Comparison of ENCODE assay signal across 25 mouse cellular contexts in genomic region chr9:76539271-76539670, GRCm38 (mm10). TPM values are rescaled to one million over a fixed set of nuclear protein-coding genes. Genes with fewer than 3 reads are reported as not detected.
A peak's percentile ranks its signal among the peaks of the same experiment; 100 is the strongest.
DNase-seq lines count a peak whose midpoint lies in the region; ATAC-seq and TF ChIP-seq lines count a peak whose summit lies in the region.
"Had no signal": no experiment of that assay in that cellular context is flagged by ENCODE, and none has a peak within 500 bp of the region (broad histone marks: within the 10 kb centered on the region; RNA-seq: fewer than 3 reads in every experiment).

No protein-coding gene starts in this region.

- no peak for TF ChIP-seq CTCF in small intestine, adult 2 months (IDR thresholded peaks at IDR 0.05; ENCODE audit: extremely low read depth, insufficient read length, insufficient replicate concordance, low read depth, low read length)
- no peak for TF ChIP-seq CTCF in forebrain, postnatal 0 days (IDR thresholded peaks at IDR 0.05; ENCODE audit: low read depth)

- 70% methylated on average over 7 of the region's 7 CpGs for WGBS in embryonic facial prominence, embryonic 14.5 days
- 88% methylated on average over 7 of the region's 7 CpGs for WGBS in embryonic facial prominence, embryonic 10.5 days
- 31% methylated on average over 7 of the region's 7 CpGs for WGBS in small intestine, adult 2 months
- 51% methylated on average over 7 of the region's 7 CpGs for WGBS in forebrain, postnatal 0 days

- no peak overlapping the region for H3K9ac ChIP-seq in embryonic facial prominence, embryonic 14.5 days (ENCODE audit: low read depth, low read length)
- H3K9ac ChIP-seq in forebrain, postnatal 0 days, result no peak overlapping the region
- H3K9ac ChIP-seq: embryonic facial prominence, embryonic 12.5 days; forebrain, embryonic 13.5 days; hindbrain, embryonic 15.5 days had no signal

- no peaks in the 10 kb centered on the region for H3K9me3 ChIP-seq in embryonic facial prominence, embryonic 14.5 days (ENCODE audit: control insufficient read depth, low read length)
- H3K9me3 ChIP-seq in embryonic facial prominence, embryonic 10.5 days, result no peaks in the 10 kb centered on the region
- H3K9me3 ChIP-seq in forebrain, postnatal 0 days (ENCODE audit: low read length), result no peaks in the 10 kb centered on the region
- H3K9me3 ChIP-seq: embryonic facial prominence, embryonic 12.5 days; forebrain, embryonic 13.5 days; heart, embryonic 10.5 days; hindbrain, embryonic 10.5 days; hindbrain, embryonic 15.5 days had no signal

- H3K36me3 ChIP-seq in embryonic facial prominence, embryonic 14.5 days (ENCODE audit: control insufficient read depth, insufficient read depth, low read length), result no peaks in the 10 kb centered on the region
- no peaks in the 10 kb centered on the region for H3K36me3 ChIP-seq in embryonic facial prominence, embryonic 10.5 days (replicated peaks)
- peaks cover 7% of the 10 kb centered on the region for H3K36me3 ChIP-seq in small intestine, adult 2 months (ENCODE audit: control insufficient read depth, insufficient read depth, low read length)
- no peaks in the 10 kb centered on the region for H3K36me3 ChIP-seq in forebrain, postnatal 0 days (ENCODE audit: insufficient read depth)
- H3K36me3 ChIP-seq: embryonic facial prominence, embryonic 12.5 days; heart, embryonic 10.5 days; hindbrain, embryonic 10.5 days; hindbrain, embryonic 15.5 days had no signal

- no peak overlapping the region for H3K27ac ChIP-seq in embryonic facial prominence, embryonic 14.5 days (replicated peaks; ENCODE audit: low read depth, low read length)
- no peak overlapping the region for H3K27ac ChIP-seq in embryonic facial prominence, embryonic 10.5 days (replicated peaks)
- peak overlapping the region; percentile 38 for H3K27ac ChIP-seq in small intestine, adult 2 months (ENCODE audit: insufficient read depth, low read depth, low read length)
- H3K27ac ChIP-seq in forebrain, postnatal 0 days (ENCODE audit: low read depth, low read length), result no peak overlapping the region
- H3K27ac ChIP-seq: embryonic facial prominence, embryonic 12.5 days; forebrain, embryonic 13.5 days; gastrocnemius, adult 2 months; heart, embryonic 10.5 days; hindbrain, embryonic 10.5 days; hindbrain, embryonic 15.5 days had no signal

- H3K27me3 ChIP-seq in embryonic facial prominence, embryonic 14.5 days (replicated peaks; ENCODE audit: control insufficient read depth, insufficient read depth, low read length), result no peaks in the 10 kb centered on the region
- no peaks in the 10 kb centered on the region for H3K27me3 ChIP-seq in embryonic facial prominence, embryonic 10.5 days (replicated peaks; ENCODE audit: low read depth, poor library complexity, severe bottlenecking)
- no peaks in the 10 kb centered on the region for H3K27me3 ChIP-seq in small intestine, adult 2 months (ENCODE audit: control insufficient read depth, insufficient read depth, low read length)
- H3K27me3 ChIP-seq in forebrain, postnatal 0 days (ENCODE audit: insufficient read depth, low read length), result no peaks in the 10 kb centered on the region
- H3K27me3 ChIP-seq: CH12.LX; embryonic facial prominence, embryonic 12.5 days; forebrain, embryonic 13.5 days; hindbrain, embryonic 15.5 days had no signal

- TF ChIP-seq POLR2A in small intestine, adult 2 months (IDR thresholded peaks at IDR 0.05; ENCODE audit: low read depth, low read length), result no peak

- H3K4me2 ChIP-seq in embryonic facial prominence, embryonic 14.5 days (ENCODE audit: low read depth, low read length), result no peak overlapping the region
- H3K4me2 ChIP-seq in forebrain, postnatal 0 days (ENCODE audit: low read depth), result no peak overlapping the region
- H3K4me2 ChIP-seq: embryonic facial prominence, embryonic 12.5 days; forebrain, embryonic 13.5 days; hindbrain, embryonic 15.5 days had no signal

- DNase-seq in embryonic facial prominence, embryonic 14.5 days (ENCODE audit: low spot score), result peak; percentile 17
- no peak for DNase-seq in embryonic facial prominence, embryonic 10.5 days (ENCODE audit: low spot score)
- DNase-seq in left cerebral cortex, postnatal 4 days, result peak; percentile 16
- no peak for DNase-seq in left cerebral cortex, adult 9 months (ENCODE audit: low spot score in 2 of 2)
- DNase-seq in retina, postnatal 1 day, result peak; percentile 36
- DNase-seq in retina, embryonic 14.5 days (ENCODE audit: low spot score), result no peak
- no peak for DNase-seq in forebrain, postnatal 0 days
- DNase-seq: adrenal gland, adult 2 months; adrenal gland, postnatal 25 days; cerebellum, adult 11 months; cerebellum, adult 8-10 months; embryo, embryonic 11 days; gastrocnemius, adult 2 months; gastrocnemius, postnatal 25 days; heart, postnatal 14 days had no signal

- H3K4me1 ChIP-seq in embryonic facial prominence, embryonic 14.5 days (ENCODE audit: control insufficient read depth, insufficient read depth, low read length), result no peaks in the 10 kb centered on the region
- no peaks in the 10 kb centered on the region for H3K4me1 ChIP-seq in embryonic facial prominence, embryonic 10.5 days
- peaks cover 15% of the 10 kb centered on the region for H3K4me1 ChIP-seq in small intestine, adult 2 months (ENCODE audit: control insufficient read depth, insufficient read depth, insufficient read length, low read length)
- H3K4me1 ChIP-seq in forebrain, postnatal 0 days (ENCODE audit: insufficient read depth), result no peaks in the 10 kb centered on the region
- H3K4me1 ChIP-seq: embryonic facial prominence, embryonic 12.5 days; forebrain, embryonic 13.5 days; heart, embryonic 10.5 days; hindbrain, embryonic 10.5 days; hindbrain, embryonic 15.5 days had no signal

- intact Hi-C loops in left cerebral cortex, postnatal 4 days (cut with DNase I), result no loop called here

- H3K4me3 ChIP-seq in embryonic facial prominence, embryonic 14.5 days (ENCODE audit: low read depth, low read length), result no peak overlapping the region
- no peak overlapping the region for H3K4me3 ChIP-seq in embryonic facial prominence, embryonic 10.5 days
- H3K4me3 ChIP-seq in small intestine, adult 2 months (ENCODE audit: low read depth, low read length), result no peak overlapping the region
- no peak overlapping the region for H3K4me3 ChIP-seq in forebrain, postnatal 0 days (ENCODE audit: low read depth, low read length)
- H3K4me3 ChIP-seq: embryonic facial prominence, embryonic 12.5 days; forebrain, embryonic 13.5 days; gastrocnemius, adult 2 months; heart, embryonic 10.5 days; hindbrain, embryonic 10.5 days; hindbrain, embryonic 15.5 days had no signal

- ATAC-seq in embryonic facial prominence, embryonic 14.5 days (ENCODE audit: low read depth), result no peak
- ATAC-seq in forebrain, postnatal 0 days, result no peak
- ATAC-seq: forebrain, embryonic 13.5 days; inflammation-experienced regulatory T-cells, adult 6 months had no signal

RNA-seq across cellular contexts. Expression of gene Fam83b, which starts 27.6 kb away (rescaled TPM):
- polyA plus RNA-seq in embryonic facial prominence, embryonic 14.5 days (2014; fragmentation: Nextera tagmentation; extraction: Ambion mirVana), result 3.7 and 5.3 TPM in 2 replicates
- 1.2 TPM in 2 replicates for polyA plus RNA-seq in embryonic facial prominence, embryonic 10.5 days (2016; fragmentation: Nextera tagmentation; extraction: Ambion mirVana)
- total RNA-seq in left cerebral cortex, postnatal 4 days (2021), result under 1 TPM; 0.18 to 0.24 TPM
- polyA plus RNA-seq in small intestine, adult 2 months (2012; rRNA removed), result 0.70 and 6.7 TPM in 2 replicates
- 0.08 and 0.10 TPM in 2 replicates for total RNA-seq in forebrain, postnatal 0 days (2014; rRNA removed)
- polyA plus RNA-seq in forebrain, postnatal 0 days (2015; fragmentation: Nextera tagmentation; extraction: Ambion mirVana), result 0.04 and 0.18 TPM in 2 replicates
- total RNA-seq: common myeloid progenitor, adult 5-6 weeks; gastrocnemius, adult 2 months; gastrocnemius, postnatal 25 days; granulocyte monocyte progenitor cell, adult 5-6 weeks had no signal
- polyA plus RNA-seq: adrenal gland, adult 2 months; forebrain, embryonic 13.5 days; inflammation-experienced regulatory T-cells, adult 6 months had no signal

Comparison
In these comparisons a context has a peak if more than half of its experiments do, and no peak if none do; other contexts are left out.
1. DNase-seq: peak in embryonic facial prominence, embryonic 14.5 days (single experiment), left cerebral cortex, postnatal 4 days (single experiment) and retina, postnatal 1 day (single experiment); none in embryonic facial prominence, embryonic 10.5 days (single experiment), left cerebral cortex, adult 9 months (0 of 2), retina, embryonic 14.5 days (single experiment) and forebrain, postnatal 0 days (single experiment).